Mouse (Mus musculus): Measurements from ENCODE around the gene Ttc39b. TPM values are rescaled to one million over a fixed set of nuclear protein-coding genes. Genes with fewer than 3 reads are reported as not detected.

The Ttc39b gene
- polyA plus RNA-seq, 1 experiment from 2014 or later = 6.2 TPM

- no peaks in the 10 kb centered on the region for H3K36me3 ChIP-seq (ENCODE audit: control insufficient read depth, insufficient read depth, low read length)
- peak; percentile 66; the same call in 1 of the 2 replicates for ATAC-seq
- peaks cover 8% of the 10 kb centered on the region for H3K27me3 ChIP-seq (replicated peaks; ENCODE audit: control insufficient read depth, insufficient read depth, low read length)
- H3K4me1 ChIP-seq (ENCODE audit: control insufficient read depth, insufficient read depth, low read depth, low read length) = no peaks in the 10 kb centered on the region
- H3K27ac ChIP-seq (ENCODE audit: low read depth, low read length) = peak overlapping the region; percentile 60; the same call in 1 of the 2 replicates
- H3K9ac ChIP-seq (ENCODE audit: low read depth, low read length) = peak overlapping the region; percentile 73
- peak overlapping the region; percentile 96 for H3K4me2 ChIP-seq (ENCODE audit: low read length)
- 4% methylated on average over 43 of the region's 48 CpGs for WGBS
- peak overlapping the region; percentile 69 for H3K4me3 ChIP-seq (ENCODE audit: low read length)
- H3K9me3 ChIP-seq (ENCODE audit: control insufficient read depth, low read length) = no peaks in the 10 kb centered on the region
Observed at GRCm38 (mm10) chr4:83323201-83323903, 703 bp downstream of the Ttc39b start.

DNA sequence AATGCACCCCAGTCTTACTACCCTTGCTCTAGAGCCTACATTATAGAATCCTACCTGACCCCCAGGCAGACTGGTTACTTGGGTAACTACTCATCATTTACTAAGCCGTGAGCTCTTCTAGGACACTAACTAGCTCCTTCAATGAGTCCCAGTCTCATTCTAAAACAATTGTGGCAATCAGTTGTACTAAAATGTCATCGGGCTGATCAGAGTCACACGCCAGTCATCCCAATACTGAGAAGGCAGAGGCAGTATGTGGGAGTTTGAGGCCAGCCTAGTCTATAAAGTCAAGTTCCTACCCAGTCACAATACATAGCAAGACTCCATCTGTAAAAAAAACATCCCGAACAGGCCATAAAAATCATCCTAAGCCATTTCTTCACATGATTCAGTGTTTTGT is 4.3 kb downstream of the Ttc39b start:
- 96% methylated on average over 4 of the region's 4 CpGs for WGBS
- 0 out of 2 replicates have a peak, but pooled peaks cover 2% of the 10 kb centered on the region for H3K4me1 ChIP-seq (ENCODE audit: control insufficient read depth, insufficient read depth, low read depth, low read length)
- H3K9ac ChIP-seq (ENCODE audit: low read depth, low read length) = no peak overlapping the region
- H3K27me3 ChIP-seq (replicated peaks; ENCODE audit: control insufficient read depth, insufficient read depth, low read length) = peaks cover 8% of the 10 kb centered on the region
- no peaks in the 10 kb centered on the region for H3K9me3 ChIP-seq (ENCODE audit: control insufficient read depth, low read length)
- H3K27ac ChIP-seq (ENCODE audit: low read depth, low read length) = no peak overlapping the region
- no peak for ATAC-seq
- H3K36me3 ChIP-seq (ENCODE audit: control insufficient read depth, insufficient read depth, low read length) = no peaks in the 10 kb centered on the region
- H3K4me2 ChIP-seq (ENCODE audit: low read length) = no peak overlapping the region
- H3K4me3 ChIP-seq (ENCODE audit: low read length) = no peak overlapping the region

GRCm38 (mm10) chr4:83318758-83319157 is 5.3 kb downstream of the Ttc39b start:
- H3K4me1 ChIP-seq (ENCODE audit: control insufficient read depth, insufficient read depth, low read depth, low read length) = 0 out of 2 replicates have a peak, but pooled peaks cover 2% of the 10 kb centered on the region
- WGBS = 48% methylated on average over 3 of the region's 3 CpGs

GRCm38 (mm10) chr4:83317826-83318348 is 6.2 kb downstream of the Ttc39b start:
- peaks cover 8% of the 10 kb centered on the region for H3K27me3 ChIP-seq (replicated peaks; ENCODE audit: control insufficient read depth, insufficient read depth, low read length)
- H3K27ac ChIP-seq (ENCODE audit: low read depth, low read length) = no peak overlapping the region
- H3K4me3 ChIP-seq (ENCODE audit: low read length) = no peak overlapping the region
- no peaks in the 10 kb centered on the region for H3K36me3 ChIP-seq (ENCODE audit: control insufficient read depth, insufficient read depth, low read length)
- no peak overlapping the region for H3K9ac ChIP-seq (ENCODE audit: low read depth, low read length)
- no peaks in the 10 kb centered on the region for H3K9me3 ChIP-seq (ENCODE audit: control insufficient read depth, low read length)
- 0 out of 2 replicates have a peak, but pooled peaks cover 2% of the 10 kb centered on the region for H3K4me1 ChIP-seq (ENCODE audit: control insufficient read depth, insufficient read depth, low read depth, low read length)
- 63% methylated on average over 3 of the region's 3 CpGs for WGBS
- no peak for ATAC-seq
- no peak overlapping the region for H3K4me2 ChIP-seq (ENCODE audit: low read length)

More at GRCm38 (mm10) chr4:83318758-83319157, 5.3 kb downstream of the Ttc39b start:
- H3K36me3 ChIP-seq (ENCODE audit: control insufficient read depth, insufficient read depth, low read length) = no peaks in the 10 kb centered on the region
- no peaks in the 10 kb centered on the region for H3K9me3 ChIP-seq (ENCODE audit: control insufficient read depth, low read length)
- ATAC-seq = no peak
- H3K27ac ChIP-seq (ENCODE audit: low read depth, low read length) = no peak overlapping the region
- H3K9ac ChIP-seq (ENCODE audit: low read depth, low read length) = no peak overlapping the region
- H3K4me2 ChIP-seq (ENCODE audit: low read length) = no peak overlapping the region
- H3K4me3 ChIP-seq (ENCODE audit: low read length) = no peak overlapping the region
- H3K27me3 ChIP-seq (replicated peaks; ENCODE audit: control insufficient read depth, insufficient read depth, low read length) = peaks cover 8% of the 10 kb centered on the region

DNA sequence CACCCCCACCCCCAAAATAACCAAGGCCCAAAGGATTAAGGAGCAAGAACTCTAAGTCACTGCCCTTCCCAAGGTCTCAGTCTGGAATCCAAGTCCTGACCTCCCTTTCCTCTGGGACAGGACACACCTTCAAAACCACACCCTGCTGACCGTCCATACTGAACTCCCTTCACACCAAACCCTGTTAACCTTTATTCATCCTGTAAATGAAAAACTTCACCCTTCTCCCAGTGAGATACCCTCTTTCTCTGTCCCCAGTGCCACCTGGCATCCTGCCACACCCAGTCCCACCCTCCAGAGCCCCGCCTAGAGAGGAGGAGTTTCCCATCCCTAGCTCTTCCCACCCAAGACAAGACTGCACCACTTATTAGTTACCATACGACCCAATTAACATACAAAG is 7.3 kb downstream of the Ttc39b start:
- no peaks in the 10 kb centered on the region for H3K36me3 ChIP-seq (ENCODE audit: control insufficient read depth, insufficient read depth, low read length)
- peaks cover 2% of the 10 kb centered on the region; the same call in 1 of the 2 replicates for H3K27me3 ChIP-seq (replicated peaks; ENCODE audit: control insufficient read depth, insufficient read depth, low read length)
- H3K4me2 ChIP-seq (ENCODE audit: low read length) = no peak overlapping the region
- no peak overlapping the region for H3K4me3 ChIP-seq (ENCODE audit: low read length)
- no peak overlapping the region for H3K27ac ChIP-seq (ENCODE audit: low read depth, low read length)
- no peaks in the 10 kb centered on the region for H3K9me3 ChIP-seq (ENCODE audit: control insufficient read depth, low read length)
- no peak for ATAC-seq
- 0 out of 2 replicates have a peak, but pooled peaks cover 2% of the 10 kb centered on the region for H3K4me1 ChIP-seq (ENCODE audit: control insufficient read depth, insufficient read depth, low read depth, low read length)
- no peak overlapping the region for H3K9ac ChIP-seq (ENCODE audit: low read depth, low read length)
- WGBS = 73% methylated on average over 3 of the region's 3 CpGs

GRCm38 (mm10) chr4:83315930-83316329 is 8.1 kb downstream of the Ttc39b start:
- 70% methylated on average over 4 of the region's 4 CpGs for WGBS
- H3K27ac ChIP-seq (ENCODE audit: low read depth, low read length) = no peak overlapping the region

GRCm38 (mm10) chr4:83314922-83315881 is 8.9 kb downstream of the Ttc39b start:
- no peak overlapping the region for H3K27ac ChIP-seq (ENCODE audit: low read depth, low read length)

More at GRCm38 (mm10) chr4:83315930-83316329, 8.1 kb downstream of the Ttc39b start:
- Histone ChIP-seq H3K27me3 (replicated peaks; ENCODE audit: control insufficient read depth, insufficient read depth, low read length) (no peaks in the 10 kb centered on the region), H3K4me2 (ENCODE audit: low read length) (no peak overlapping the region), H3K4me3 (ENCODE audit: low read length) (no peak overlapping the region), H3K4me1 (ENCODE audit: control insufficient read depth, insufficient read depth, low read depth, low read length) (0 out of 2 replicates have a peak, but pooled peaks cover 2% of the 10 kb centered on the region), H3K9ac (ENCODE audit: low read depth, low read length) (no peak overlapping the region), H3K9me3 (ENCODE audit: control insufficient read depth, low read length) (no peaks in the 10 kb centered on the region), H3K36me3 (ENCODE audit: control insufficient read depth, insufficient read depth, low read length) (no peaks in the 10 kb centered on the region)
- ATAC-seq = no peak

DNA sequence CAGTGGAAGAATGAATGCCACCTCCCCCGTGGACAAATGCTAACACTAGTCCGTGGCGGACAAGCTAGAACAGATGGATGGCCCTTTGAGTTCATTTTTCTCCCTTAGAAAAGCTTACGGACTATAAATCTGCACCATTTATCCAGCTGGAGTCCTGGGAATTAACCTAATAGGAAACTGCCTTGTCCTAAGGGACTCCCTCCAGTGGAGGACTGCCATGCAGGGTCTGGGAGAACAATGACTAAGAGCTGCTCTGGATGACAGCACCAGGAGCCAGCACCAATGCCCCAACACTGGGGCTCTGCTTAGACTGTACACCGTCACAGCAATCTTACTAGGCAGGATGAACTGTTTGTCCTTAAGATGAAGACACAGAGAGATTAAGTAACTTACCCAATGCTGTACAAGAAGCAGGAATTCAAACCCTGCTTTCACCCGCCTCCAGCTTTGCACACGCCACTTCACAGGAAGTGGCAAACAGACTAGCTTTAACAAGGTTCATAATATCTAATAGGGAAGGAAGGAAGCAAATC is 9.7 kb downstream of the Ttc39b start:
- Histone ChIP-seq H3K9ac (ENCODE audit: low read depth, low read length) (no peak overlapping the region), H3K27me3 (replicated peaks; ENCODE audit: control insufficient read depth, insufficient read depth, low read length) (no peaks in the 10 kb centered on the region), H3K9me3 (ENCODE audit: control insufficient read depth, low read length) (no peaks in the 10 kb centered on the region), H3K4me2 (ENCODE audit: low read length) (no peak overlapping the region), H3K4me1 (ENCODE audit: control insufficient read depth, insufficient read depth, low read depth, low read length) (0 out of 2 replicates have a peak, but pooled peaks cover 2% of the 10 kb centered on the region), H3K36me3 (ENCODE audit: control insufficient read depth, insufficient read depth, low read length) (no peaks in the 10 kb centered on the region), H3K27ac (ENCODE audit: low read depth, low read length) (no peak overlapping the region), H3K4me3 (ENCODE audit: low read length) (no peak overlapping the region)
- ATAC-seq = no peak
- 63% methylated on average over 7 of the region's 7 CpGs for WGBS

More at GRCm38 (mm10) chr4:83314922-83315881, 8.9 kb downstream of the Ttc39b start:
- Histone ChIP-seq H3K9ac (ENCODE audit: low read depth, low read length) (peak overlapping the region; percentile 17; the same call in 1 of the 2 replicates), H3K4me3 (ENCODE audit: low read length) (no peak overlapping the region), H3K4me2 (ENCODE audit: low read length) (peak overlapping the region; percentile 24), H3K4me1 (ENCODE audit: control insufficient read depth, insufficient read depth, low read depth, low read length) (0 out of 2 replicates have a peak, but pooled peaks cover 2% of the 10 kb centered on the region), H3K9me3 (ENCODE audit: control insufficient read depth, low read length) (no peaks in the 10 kb centered on the region), H3K27me3 (replicated peaks; ENCODE audit: control insufficient read depth, insufficient read depth, low read length) (no peaks in the 10 kb centered on the region), H3K36me3 (ENCODE audit: control insufficient read depth, insufficient read depth, low read length) (no peaks in the 10 kb centered on the region)
- 53% methylated on average over 13 of the region's 13 CpGs for WGBS
- peak; percentile 69; the same call in 1 of the 2 replicates for ATAC-seq
